Mouse (Mus musculus) heart, embryonic 16.5 days (tissue): ENCODE data around the gene Nop53. TPM values are rescaled to one million over a fixed set of nuclear protein-coding genes. Genes with fewer than 3 reads are reported as not detected.

ENCODE experiments used
- ATAC-seq: fragments of 200-750 bp; cut with Nextera tagmentation; replicated peaks from 2 replicates; pipeline ENCODE4 v1.8.0; 2017; ENCODE audit warnings: moderate number of reproducible peaks; ENCODE audit not compliant: insufficient read depth, low FRiP score; ENCODE audit errors: extremely low read depth
- H3K27ac ChIP-seq: fragments of 300-500 bp; sonication (generic); 2 replicates; pipeline ENCODE4 v1.5.1; 2014; ENCODE audit warnings: mild to moderate bottlenecking, low read length, control low read depth, moderate library complexity
- H3K27me3 ChIP-seq: fragments of 300-500 bp; sonication (generic); 2 replicates; pipeline ENCODE4 v1.6.1; 2014; ENCODE audit warnings: low read length, mixed read lengths; ENCODE audit not compliant: control insufficient read depth, insufficient read depth
- H3K36me3 ChIP-seq: fragments of 300-500 bp; sonication (generic); 2 replicates; pipeline ENCODE4 v1.6.1; 2014; ENCODE audit not compliant: control insufficient read depth, insufficient read depth
- H3K4me1 ChIP-seq: fragments of 300-500 bp; sonication (generic); 2 replicates; pipeline ENCODE4 v1.6.1; 2014; ENCODE audit warnings: low read length, mixed read lengths; ENCODE audit not compliant: control insufficient read depth, insufficient read depth
- H3K4me2 ChIP-seq: fragments of 300-500 bp; sonication (generic); 2 replicates; pipeline ENCODE4 v1.6.1; 2014; ENCODE audit warnings: low read depth, mild to moderate bottlenecking, control low read depth, low read length
- H3K4me3 ChIP-seq: fragments of 300-500 bp; sonication (generic); 2 replicates; pipeline ENCODE4 v1.5.1; 2014; ENCODE audit warnings: mild to moderate bottlenecking, control low read depth, low read length
- H3K9ac ChIP-seq: fragments of 300-500 bp; sonication (generic); 2 replicates; pipeline ENCODE4 v1.6.1; 2014; ENCODE audit warnings: low read length, control low read depth
- H3K9me3 ChIP-seq: fragments of 300-500 bp; sonication (generic); replicated peaks from 2 replicates; pipeline ENCODE4 v1.6.1; 2016; ENCODE audit warnings: low read length; ENCODE audit not compliant: control insufficient read depth
- WGBS: fragments of 180-500 bp; shearing (Covaris S2); extraction: QIAGEN DNeasy Blood & Tissue Kit; methylation state at CpG from one replicate; pipeline ENCODE4 v1.1.7; 2014; 5-methylcytosine and 5-hydroxymethylcytosine counted together
- polyA plus RNA-seq: library from polyadenylated mRNA; unstranded; fragments of >200 nt; fragmentation: Nextera tagmentation; extraction: Ambion mirVana; gene quantifications from 2 replicates; pipeline ENCODE4 v1.2.1, GENCODE M21; 2015

Gene Nop53
- polyA plus RNA-seq, 1 experiment from 2014 or later: 154 TPM

- Histone ChIP-seq H3K27ac (no peak overlapping the region), H3K27me3 (no peaks in the 10 kb centered on the region), H3K4me1 (peaks cover under 1% of the 10 kb centered on the region), H3K9ac (no peak overlapping the region), H3K4me3 (no peak overlapping the region), H3K9me3 (no peaks in the 10 kb centered on the region), H3K36me3 (peaks cover 54% of the 10 kb centered on the region), H3K4me2 (no peak overlapping the region)
- no peak for ATAC-seq
- 84% methylated on average over 5 of the region's 5 CpGs for WGBS
Measured at GRCm38 (mm10) chr7:15937491-15937890, 8.4 kb downstream of the Nop53 start.

DNA sequence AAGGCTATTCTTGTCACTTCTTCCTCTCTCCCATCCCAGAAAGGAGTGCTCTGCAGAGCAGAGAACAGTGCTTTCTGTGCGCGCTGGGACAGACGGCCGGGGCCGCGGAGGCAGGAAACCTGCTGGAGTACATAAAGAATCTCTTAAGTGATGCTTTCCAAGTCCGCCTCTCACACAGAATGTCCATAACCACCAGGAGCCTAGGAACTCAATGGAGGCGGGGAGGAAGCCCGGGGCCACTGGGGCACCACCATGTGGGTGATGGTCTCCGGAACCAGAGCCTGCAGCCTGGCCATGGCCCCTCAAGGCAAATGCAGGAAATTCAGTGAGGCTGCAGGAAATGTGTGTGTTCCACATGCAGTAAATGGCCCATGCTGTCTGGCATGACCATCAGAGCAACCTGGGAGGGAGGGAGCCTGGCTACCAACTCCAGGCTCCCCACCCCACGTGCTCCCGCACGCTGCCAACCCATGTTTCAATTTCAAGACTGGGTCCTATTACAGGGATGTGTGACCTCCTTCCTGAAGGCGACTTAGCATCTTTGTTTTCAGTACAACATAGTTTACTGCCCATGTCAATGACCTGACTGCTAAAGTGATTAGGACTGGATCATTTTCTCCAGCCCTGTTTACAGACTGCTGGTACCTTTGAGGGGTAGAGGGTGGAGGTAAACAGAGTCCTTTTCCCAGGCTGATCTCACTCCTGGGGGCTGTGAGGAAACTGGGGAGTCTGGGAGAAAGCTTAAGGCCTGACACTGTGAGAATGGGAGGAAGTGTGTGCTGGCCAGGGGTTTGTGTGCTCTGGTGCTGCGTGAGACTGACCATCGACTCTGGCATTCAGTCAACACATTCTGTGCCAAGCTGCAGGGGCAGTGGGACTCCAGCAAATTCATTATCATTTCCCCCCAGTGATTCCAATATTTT, 12.2 kb downstream of the Nop53 start:
- Histone ChIP-seq H3K27me3 (no peaks in the 10 kb centered on the region), H3K36me3 (peaks cover 20% of the 10 kb centered on the region), H3K4me3 (no peak overlapping the region), H3K4me1 (peaks cover 15% of the 10 kb centered on the region), H3K27ac (peak overlapping the region; percentile 64), H3K9ac (0 out of 2 replicates have a peak overlapping the region, but pooled peaks have one; percentile 8), H3K9me3 (no peaks in the 10 kb centered on the region), H3K4me2 (no peak overlapping the region)
- 48% methylated on average over 16 of the region's 16 CpGs for WGBS
- ATAC-seq: peak; percentile 75

- H3K9me3 ChIP-seq: no peaks in the 10 kb centered on the region
- H3K4me1 ChIP-seq: peaks cover 15% of the 10 kb centered on the region
- no peaks in the 10 kb centered on the region for H3K27me3 ChIP-seq
- H3K27ac ChIP-seq: peak overlapping the region; percentile 78
- 34% methylated on average over 3 of the region's 3 CpGs for WGBS
- H3K9ac ChIP-seq: peak overlapping the region; percentile 11; the same call in 1 of the 2 replicates
- H3K4me2 ChIP-seq: peak overlapping the region; percentile 27
- peaks cover 4% of the 10 kb centered on the region for H3K36me3 ChIP-seq
- no peak; the same call in 1 of the 2 replicates for ATAC-seq
- no peak overlapping the region for H3K4me3 ChIP-seq
Measured at GRCm38 (mm10) chr7:15931635-15932034, 14.2 kb downstream of the Nop53 start.

GRCm38 (mm10) chr7:15930543-15930942, 15.3 kb downstream of the Nop53 start:
- Histone ChIP-seq H3K36me3 (no peaks in the 10 kb centered on the region), H3K4me1 (peaks cover 15% of the 10 kb centered on the region), H3K4me2 (no peak overlapping the region), H3K9ac (no peak overlapping the region), H3K27ac (no peak overlapping the region), H3K9me3 (no peaks in the 10 kb centered on the region), H3K4me3 (no peak overlapping the region), H3K27me3 (no peaks in the 10 kb centered on the region)
- 72% methylated on average over 2 of the region's 2 CpGs for WGBS
- no peak for ATAC-seq

- Histone ChIP-seq H3K27me3 (no peaks in the 10 kb centered on the region), H3K27ac (no peak overlapping the region), H3K36me3 (no peaks in the 10 kb centered on the region), H3K4me3 (no peak overlapping the region), H3K4me2 (no peak overlapping the region), H3K9me3 (no peaks in the 10 kb centered on the region), H3K4me1 (peaks cover 15% of the 10 kb centered on the region), H3K9ac (no peak overlapping the region)
- 30% methylated on average over 4 of the region's 4 CpGs for WGBS
- ATAC-seq: no peak
Measured at GRCm38 (mm10) chr7:15929910-15930309, 16.0 kb downstream of the Nop53 start.

GRCm38 (mm10) chr7:15922220-15922773, 23.6 kb downstream of the Nop53 start, which contains the start of gene Selenow:
Gene Selenow, minus strand, starts transcription at chr7:15922402.
- under 1% methylated on average over 33 of the region's 33 CpGs for WGBS
- H3K27me3 ChIP-seq: no peaks in the 10 kb centered on the region
- peaks cover 20% of the 10 kb centered on the region for H3K36me3 ChIP-seq
- H3K27ac ChIP-seq: peak within 1 kb of the TSS; percentile 70
- peak within 1 kb of the TSS; percentile 91 for H3K4me3 ChIP-seq
- ATAC-seq: peak; percentile 92
- H3K9ac ChIP-seq: peak within 1 kb of the TSS; percentile 78
- no peaks in the 10 kb centered on the region for H3K9me3 ChIP-seq
- peak within 1 kb of the TSS; percentile 88 for H3K4me2 ChIP-seq
- peaks cover 16% of the 10 kb centered on the region for H3K4me1 ChIP-seq

DNA sequence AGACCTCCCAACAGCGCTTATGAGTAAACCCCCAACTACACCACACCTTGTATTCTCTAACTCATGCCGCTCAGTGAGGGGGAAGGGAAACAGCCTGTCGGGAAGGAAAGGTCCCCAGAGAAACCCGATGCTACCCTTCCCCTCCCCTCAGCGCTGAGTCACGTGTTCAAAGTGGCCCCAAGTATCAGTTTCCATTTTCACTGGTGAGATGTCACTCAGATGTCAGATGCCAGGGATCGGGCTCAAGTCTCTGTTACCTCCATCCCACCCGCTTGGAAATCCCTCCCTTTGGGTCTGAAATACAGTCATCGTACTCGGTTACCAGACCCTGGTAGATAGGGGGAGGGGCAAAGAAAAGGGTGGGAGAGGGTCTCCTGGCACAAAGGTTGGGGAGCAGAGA, 24.1 kb downstream of the Nop53 start:
- peak overlapping the region; percentile 78 for H3K9ac ChIP-seq
- H3K36me3 ChIP-seq: peaks cover 21% of the 10 kb centered on the region
- H3K27ac ChIP-seq: peak overlapping the region; percentile 70
- peak overlapping the region; percentile 91 for H3K4me3 ChIP-seq
- peak; percentile 46 for ATAC-seq
- H3K4me1 ChIP-seq: peaks cover 16% of the 10 kb centered on the region
- peak overlapping the region; percentile 88 for H3K4me2 ChIP-seq
- no peaks in the 10 kb centered on the region for H3K27me3 ChIP-seq
- H3K9me3 ChIP-seq: no peaks in the 10 kb centered on the region
- under 1% methylated on average over 10 of the region's 10 CpGs for WGBS

DNA sequence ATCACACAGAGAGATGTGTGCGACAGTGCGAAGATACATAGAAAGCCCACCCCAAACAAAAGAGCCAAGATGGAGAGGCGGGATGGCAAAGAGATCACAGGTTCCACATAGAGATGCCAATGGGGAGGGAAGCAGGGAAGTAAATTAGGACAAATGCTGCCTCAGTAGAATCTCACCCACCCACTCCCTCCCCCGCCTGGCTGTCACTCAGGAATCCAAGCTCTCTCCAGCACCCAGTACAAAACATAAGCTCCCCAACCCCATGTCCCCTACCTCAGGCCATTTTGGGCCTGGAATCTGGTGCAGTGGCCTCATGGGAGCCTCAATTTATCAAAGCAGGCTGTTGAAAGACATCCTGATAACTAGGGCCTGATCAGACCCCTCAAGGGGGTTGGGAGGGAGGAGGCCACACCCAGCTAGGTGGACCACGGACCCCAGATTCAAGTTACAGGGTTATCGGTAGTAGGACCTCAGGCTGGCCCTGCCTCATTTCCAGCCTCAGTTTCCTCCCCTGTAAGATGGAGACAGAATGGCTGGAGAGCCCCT, 25.2 kb downstream of the Nop53 start:
- peak overlapping the region; percentile 78 for H3K9ac ChIP-seq
- peak overlapping the region; percentile 91 for H3K4me3 ChIP-seq
- 66% methylated on average over 6 of the region's 6 CpGs for WGBS
- H3K27me3 ChIP-seq: no peaks in the 10 kb centered on the region
- H3K4me2 ChIP-seq: peak overlapping the region; percentile 88
- no peak for ATAC-seq
- H3K36me3 ChIP-seq: peaks cover 23% of the 10 kb centered on the region
- peaks cover 16% of the 10 kb centered on the region for H3K4me1 ChIP-seq
- H3K27ac ChIP-seq: no peak overlapping the region
- no peaks in the 10 kb centered on the region for H3K9me3 ChIP-seq

GRCm38 (mm10) chr7:15919947-15920346, 25.9 kb downstream of the Nop53 start:
- no peak overlapping the region for H3K27ac ChIP-seq
- H3K9me3 ChIP-seq: no peaks in the 10 kb centered on the region
- H3K4me3 ChIP-seq: no peak overlapping the region
- H3K27me3 ChIP-seq: no peaks in the 10 kb centered on the region
- peaks cover 23% of the 10 kb centered on the region for H3K36me3 ChIP-seq
- H3K4me1 ChIP-seq: peaks cover 16% of the 10 kb centered on the region
- 94% methylated on average over 9 of the region's 9 CpGs for WGBS
- peak overlapping the region; percentile 88; the same call in 1 of the 2 replicates for H3K4me2 ChIP-seq
- ATAC-seq: no peak
- no peak overlapping the region for H3K9ac ChIP-seq
